Mouse (Mus musculus) ES-E14 (cell line): Measurements from ENCODE around the gene Cpa5. TPM values are rescaled to one million over a fixed set of nuclear protein-coding genes. Genes with fewer than 3 reads are reported as not detected.

Experiments used
- DNase-seq: peaks from one replicate; pipeline ENCODE4 v3.0.0-alpha.2; 2013; ENCODE audit warnings: low read depth, low spot score
- H3K27ac ChIP-seq: 2 replicates; pipeline ENCODE4 v1.5.1; 2012; ENCODE audit warnings: low read depth, mild to moderate bottlenecking, low read length, moderate library complexity, mixed read lengths; ENCODE audit not compliant: poor library complexity, insufficient read depth, severe bottlenecking
- H3K36me3 ChIP-seq: 2 replicates; pipeline ENCODE4 v1.6.1; 2012; ENCODE audit warnings: mild to moderate bottlenecking, low read length, moderate library complexity, mixed read lengths; ENCODE audit not compliant: control insufficient read depth, poor library complexity, insufficient read depth, severe bottlenecking
- H3K4me1 ChIP-seq, 2 experiments: fragments of 150-350 bp in 1 of 2; sonication (generic) in 1 of 2; 2 replicates each; pipeline ENCODE4 v1.6.1; 2012; ENCODE audit warnings: low read length in 2 of 2, mild to moderate bottlenecking in 1 of 2, mixed read lengths in 1 of 2; ENCODE audit not compliant: control insufficient read depth in 2 of 2, insufficient read depth in 2 of 2, poor library complexity in 1 of 2
- H3K4me3 ChIP-seq, 2 experiments: fragments of 150-350 bp in 1 of 2; sonication (generic) in 1 of 2; 2 replicates each; pipeline ENCODE4 v1.5.1; 2012; ENCODE audit warnings: low read length in 2 of 2, low read depth in 1 of 2, mild to moderate bottlenecking in 1 of 2, mixed read lengths in 1 of 2; ENCODE audit not compliant: insufficient read depth in 1 of 2, poor library complexity in 1 of 2, severe bottlenecking in 1 of 2
- H3K9ac ChIP-seq: 2 replicates; pipeline ENCODE4 v1.6.1; 2012; ENCODE audit warnings: low read depth, mild to moderate bottlenecking, low read length, mixed read lengths; ENCODE audit not compliant: poor library complexity, insufficient read depth, severe bottlenecking
- H3K9me3 ChIP-seq: fragments of 150-350 bp; sonication (generic); 2 replicates; pipeline ENCODE4 v1.6.1; 2012; ENCODE audit warnings: low read depth, mild to moderate bottlenecking, low read length; ENCODE audit not compliant: control insufficient read depth, insufficient read depth
- CHD2 ChIP-seq: IDR thresholded peaks from 2 replicates; pipeline ENCODE4 v1.6.1; 2014; ENCODE audit warnings: mild to moderate bottlenecking, low read depth, low read length, inconsistent platforms
- HCFC1 ChIP-seq: IDR thresholded peaks from 2 replicates; pipeline ENCODE4 v1.6.1; 2012; ENCODE audit warnings: low read length, inconsistent platforms, borderline replicate concordance; ENCODE audit not compliant: insufficient read depth
- MAFK ChIP-seq: IDR thresholded peaks from 2 replicates; pipeline ENCODE4 v1.6.1; 2014; ENCODE audit warnings: mild to moderate bottlenecking, low read depth, low read length, inconsistent platforms; ENCODE audit not compliant: insufficient read depth
- ZC3H11A ChIP-seq: IDR thresholded peaks from 2 replicates; pipeline ENCODE4 v1.6.1; 2012; ENCODE audit warnings: low read depth, mild to moderate bottlenecking, inconsistent platforms, low read length, borderline replicate concordance
- ZNF384 ChIP-seq: IDR thresholded peaks from 2 replicates; pipeline ENCODE4 v1.6.1; 2012; ENCODE audit warnings: low read depth, low read length, inconsistent platforms
- in situ Hi-C, 2 experiments: fragments of 600-800 bp; cut with MboI; formaldehyde crosslinking; loops; one replicate each; pipeline ENCODE4 v1.15.1; 2025; ENCODE audit warnings: low sequenced_read_pairs in 2 of 2, inconsistent platforms in 1 of 2; ENCODE audit not compliant: unreplicated experiment in 2 of 2
- total RNA-seq: library from RNA; depleted of rRNA; stranded (reverse); fragments of 300-350 nt; gene quantifications from 2 replicates; pipeline ENCODE4 v1.2.3, GENCODE M21; 2012

Cpa5 gene
- total RNA-seq, 1 experiment, result not detected

DNA sequence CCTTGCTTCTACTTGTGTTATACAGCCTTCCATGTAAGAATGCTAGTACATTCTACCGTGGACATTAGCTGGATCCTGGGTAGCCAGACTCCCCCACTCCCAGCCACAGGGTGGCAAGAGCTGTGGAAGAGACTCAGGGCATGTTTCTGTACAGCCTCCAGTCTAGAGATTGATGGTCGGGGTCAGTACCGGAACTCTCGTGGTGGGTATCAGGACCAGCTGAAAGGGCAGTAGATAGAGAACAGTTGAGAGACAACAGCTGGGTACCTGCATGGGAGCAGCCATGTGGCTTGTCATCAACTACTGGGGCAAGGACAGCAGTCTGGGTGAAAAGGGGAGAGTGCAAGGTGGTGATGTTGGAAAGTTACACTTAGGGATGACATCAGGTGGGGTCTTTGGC lies 5.7 kb upstream of the Cpa5 start:
- TF ChIP-seq MAFK (no peak), HCFC1 (no peak), ZNF384 (no peak), CHD2 (no peak), ZC3H11A (no peak)

DNA sequence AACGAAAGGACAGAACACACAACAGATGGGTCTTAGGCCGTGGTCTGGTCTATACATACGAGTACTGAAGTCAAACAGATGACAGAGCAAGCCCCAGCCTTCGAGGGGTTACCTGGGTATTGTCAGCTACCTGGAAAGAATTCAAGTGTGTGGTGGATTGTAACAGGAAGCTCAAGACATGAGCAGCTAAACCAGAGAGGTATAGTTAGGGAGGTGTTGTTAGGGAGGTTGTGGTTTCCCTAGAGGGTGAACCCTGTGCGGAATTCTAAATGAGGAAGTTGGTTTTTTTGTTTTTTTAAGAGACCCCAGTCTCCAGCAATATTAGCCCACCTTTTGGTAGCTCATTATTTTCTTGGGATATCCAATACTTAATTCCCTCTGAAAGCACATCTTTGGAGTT lies 5.1 kb upstream of the Cpa5 start:
- peaks cover 1 to 2% of the 10 kb centered on the region in 2 experiments; a peak in 1 of 4 replicates for H3K4me1 ChIP-seq
- H3K9me3 ChIP-seq, result no peaks in the 10 kb centered on the region
- TF ChIP-seq ZC3H11A (no peak), CHD2 (no peak), MAFK (no peak), ZNF384 (no peak), HCFC1 (no peak)
- no peaks in the 10 kb centered on the region for H3K36me3 ChIP-seq
- DNase-seq, result no peak
- H3K4me3 ChIP-seq, result no peak overlapping the region
- no peak overlapping the region for H3K9ac ChIP-seq
- H3K27ac ChIP-seq, result no peak overlapping the region
- in situ Hi-C loops, result no loop called here

More for the DNA sequence above, 5.7 kb upstream of the Cpa5 start:
- Histone ChIP-seq H3K4me3 (no peak overlapping the region), H3K27ac (no peak overlapping the region), H3K36me3 (no peaks in the 10 kb centered on the region), H3K4me1 (peaks cover 1 to 2% of the 10 kb centered on the region in 2 experiments; a peak in 1 of 4 replicates), H3K9ac (no peak overlapping the region), H3K9me3 (no peaks in the 10 kb centered on the region)
- DNase-seq, result no peak
- in situ Hi-C loops, result no loop called here

GRCm38 (mm10) chr6:30611212-30611611 lies 402 bp downstream of the Cpa5 start:
- no peak overlapping the region for H3K27ac ChIP-seq

GRCm38 (mm10) chr6:30614251-30614650 lies 3.4 kb downstream of the Cpa5 start:
- Histone ChIP-seq H3K4me3 (no peak overlapping the region), H3K27ac (no peak overlapping the region), H3K4me1 (peaks cover 0 to 20% of the 10 kb centered on the region in 2 experiments; a peak in 2 of 4 replicates), H3K9ac (no peak overlapping the region), H3K9me3 (no peaks in the 10 kb centered on the region), H3K36me3 (no peaks in the 10 kb centered on the region)
- no peak for TF ChIP-seq HCFC1
- TF ChIP-seq CHD2, result no peak
- no peak for TF ChIP-seq ZNF384
- no peak for TF ChIP-seq ZC3H11A
- no peak for TF ChIP-seq MAFK
- DNase-seq, result no peak
- in situ Hi-C loops, result no loop called here

More at GRCm38 (mm10) chr6:30611212-30611611, 402 bp downstream of the Cpa5 start:
- Histone ChIP-seq H3K4me3 (no peak overlapping the region), H3K9ac (no peak overlapping the region), H3K4me1 (no peaks in the 10 kb centered on the region), H3K9me3 (no peaks in the 10 kb centered on the region), H3K36me3 (no peaks in the 10 kb centered on the region)
- DNase-seq, result no peak
- TF ChIP-seq MAFK, result no peak
- no peak for TF ChIP-seq HCFC1
- TF ChIP-seq ZC3H11A, result no peak
- no peak for TF ChIP-seq ZNF384
- TF ChIP-seq CHD2, result no peak
- in situ Hi-C loops, result no loop called here

GRCm38 (mm10) chr6:30615741-30616140 lies 4.9 kb downstream of the Cpa5 start:
- no peak overlapping the region for H3K27ac ChIP-seq
- in situ Hi-C loops, result no loop called here
- H3K9me3 ChIP-seq, result no peaks in the 10 kb centered on the region
- H3K4me3 ChIP-seq, result no peak overlapping the region
- H3K9ac ChIP-seq, result no peak overlapping the region
- H3K4me1 ChIP-seq, result peaks cover 0 to 20% of the 10 kb centered on the region in 2 experiments; a peak in 2 of 4 replicates
- TF ChIP-seq ZC3H11A, result no peak
- TF ChIP-seq CHD2, result no peak
- no peak for TF ChIP-seq ZNF384
- no peak for TF ChIP-seq MAFK
- no peak for TF ChIP-seq HCFC1
- H3K36me3 ChIP-seq, result no peaks in the 10 kb centered on the region
- DNase-seq, result no peak
